In genomic region chr10:84967645-84968044, GRCm38 (mm10) we compare ENCODE assay signal across 9 mouse cellular contexts. TPM values are rescaled to one million over a fixed set of nuclear protein-coding genes. Genes with fewer than 3 reads are reported as not detected.
DNase-seq lines count a peak whose midpoint lies in the region; ATAC-seq lines count a peak whose summit lies in the region.
"Had no signal": no experiment of that assay in that cellular context is flagged by ENCODE, and none has a peak within 500 bp of the region (broad histone marks: within the 10 kb centered on the region; RNA-seq: fewer than 3 reads in every experiment).

No protein-coding gene starts in this region.

- no peak overlapping the region for H3K4me2 ChIP-seq in forebrain, embryonic 12.5 days
- no peak overlapping the region for H3K4me2 ChIP-seq in forebrain, embryonic 13.5 days
- no peak overlapping the region for H3K4me2 ChIP-seq in heart, embryonic 11.5 days
- H3K4me2 ChIP-seq in kidney, embryonic 14.5 days (replicated peaks; ENCODE audit: low read depth, low read length), result no peak overlapping the region
- H3K4me2 ChIP-seq in neural tube, embryonic 11.5 days (ENCODE audit: low read depth), result no peak overlapping the region
- H3K4me2 ChIP-seq: liver, embryonic 13.5 days had no signal

- peak; percentile 36; the same call in 1 of the 2 replicates for ATAC-seq in forebrain, embryonic 12.5 days (ENCODE audit: low FRiP score)
- no peak for ATAC-seq in forebrain, embryonic 13.5 days
- ATAC-seq in heart, embryonic 11.5 days (replicated peaks; ENCODE audit: insufficient number of reproducible peaks, low FRiP score, low TSS enrichment), result no peak
- ATAC-seq in kidney, embryonic 14.5 days (ENCODE audit: low FRiP score, low TSS enrichment), result peak; percentile 88
- peak; percentile 52 for ATAC-seq in neural tube, embryonic 11.5 days (ENCODE audit: insufficient read depth, low FRiP score, low TSS enrichment)

- peaks cover 39% of the 10 kb centered on the region for H3K4me1 ChIP-seq in forebrain, embryonic 12.5 days
- peaks cover 37% of the 10 kb centered on the region for H3K4me1 ChIP-seq in forebrain, embryonic 13.5 days
- H3K4me1 ChIP-seq in heart, embryonic 11.5 days (ENCODE audit: control insufficient read depth, insufficient read depth, low read length), result peaks cover 28% of the 10 kb centered on the region
- H3K4me1 ChIP-seq in kidney, embryonic 14.5 days (ENCODE audit: control insufficient read depth, insufficient read depth, low read length), result peaks cover 24% of the 10 kb centered on the region
- H3K4me1 ChIP-seq in neural tube, embryonic 11.5 days (ENCODE audit: control insufficient read depth, insufficient read depth, low read length), result peaks cover 27% of the 10 kb centered on the region

- 66% methylated on average over 6 of the region's 6 CpGs for WGBS in forebrain, embryonic 12.5 days
- WGBS in forebrain, embryonic 13.5 days, result 63% methylated on average over 6 of the region's 6 CpGs
- 39% methylated on average over 6 of the region's 6 CpGs for WGBS in heart, embryonic 11.5 days (ENCODE audit: insufficient replicate concordance)
- 15% methylated on average over 6 of the region's 6 CpGs for WGBS in kidney, embryonic 14.5 days
- WGBS in neural tube, embryonic 11.5 days, result 22% methylated on average over 6 of the region's 6 CpGs

- H3K4me3 ChIP-seq in forebrain, embryonic 12.5 days (replicated peaks), result no peak overlapping the region
- H3K4me3 ChIP-seq in forebrain, embryonic 13.5 days, result no peak overlapping the region
- H3K4me3 ChIP-seq in heart, embryonic 11.5 days (ENCODE audit: low read depth, low read length), result no peak overlapping the region
- H3K4me3 ChIP-seq in kidney, embryonic 14.5 days (ENCODE audit: low read length), result no peak overlapping the region
- H3K4me3 ChIP-seq in neural tube, embryonic 11.5 days (ENCODE audit: low read depth, low read length), result no peak overlapping the region
- H3K4me3 ChIP-seq: liver, embryonic 13.5 days had no signal

- H3K9me3 ChIP-seq in forebrain, embryonic 12.5 days, result no peaks in the 10 kb centered on the region
- H3K9me3 ChIP-seq in forebrain, embryonic 13.5 days (replicated peaks), result no peaks in the 10 kb centered on the region
- no peaks in the 10 kb centered on the region for H3K9me3 ChIP-seq in heart, embryonic 11.5 days (replicated peaks; ENCODE audit: control insufficient read depth, low read length)
- H3K9me3 ChIP-seq in kidney, embryonic 14.5 days (ENCODE audit: control insufficient read depth, low read length), result no peaks in the 10 kb centered on the region
- no peaks in the 10 kb centered on the region for H3K9me3 ChIP-seq in neural tube, embryonic 11.5 days (ENCODE audit: control insufficient read depth, low read length)
- H3K9me3 ChIP-seq: liver, embryonic 13.5 days had no signal

- peaks cover 29% of the 10 kb centered on the region for H3K36me3 ChIP-seq in forebrain, embryonic 12.5 days (replicated peaks)
- peaks cover 18% of the 10 kb centered on the region for H3K36me3 ChIP-seq in forebrain, embryonic 13.5 days (ENCODE audit: poor library complexity, severe bottlenecking)
- H3K36me3 ChIP-seq in heart, embryonic 11.5 days (ENCODE audit: control insufficient read depth, insufficient read depth, low read length), result peaks cover 9% of the 10 kb centered on the region
- H3K36me3 ChIP-seq in kidney, embryonic 14.5 days (ENCODE audit: control insufficient read depth, insufficient read depth, low read length), result peaks cover 35% of the 10 kb centered on the region
- H3K36me3 ChIP-seq in neural tube, embryonic 11.5 days (ENCODE audit: control insufficient read depth, insufficient read depth, low read length), result peaks cover 4% of the 10 kb centered on the region; the same call in 1 of the 2 replicates

- no peak overlapping the region for H3K27ac ChIP-seq in forebrain, embryonic 12.5 days
- H3K27ac ChIP-seq in forebrain, embryonic 13.5 days, result no peak overlapping the region
- peak overlapping the region; percentile 77 for H3K27ac ChIP-seq in heart, embryonic 11.5 days (ENCODE audit: low read depth, low read length)
- peak overlapping the region; percentile 44; the same call in 1 of the 2 replicates for H3K27ac ChIP-seq in kidney, embryonic 14.5 days (ENCODE audit: low read depth, low read length)
- H3K27ac ChIP-seq in neural tube, embryonic 11.5 days (ENCODE audit: low read depth, low read length), result 0 out of 2 replicates have a peak overlapping the region, but pooled peaks have one; percentile 17
- H3K27ac ChIP-seq: liver, embryonic 13.5 days had no signal

- no peaks in the 10 kb centered on the region for H3K27me3 ChIP-seq in forebrain, embryonic 12.5 days
- H3K27me3 ChIP-seq in forebrain, embryonic 13.5 days, result no peaks in the 10 kb centered on the region
- H3K27me3 ChIP-seq in heart, embryonic 11.5 days (ENCODE audit: control insufficient read depth, insufficient read depth, low read length), result no peaks in the 10 kb centered on the region
- H3K27me3 ChIP-seq in kidney, embryonic 14.5 days (ENCODE audit: control insufficient read depth, insufficient read depth, low read length), result no peaks in the 10 kb centered on the region
- no peaks in the 10 kb centered on the region for H3K27me3 ChIP-seq in neural tube, embryonic 11.5 days (ENCODE audit: control insufficient read depth, insufficient read depth, low read length)
- H3K27me3 ChIP-seq: liver, embryonic 13.5 days had no signal

- no peak overlapping the region for H3K9ac ChIP-seq in forebrain, embryonic 12.5 days
- H3K9ac ChIP-seq in forebrain, embryonic 13.5 days, result no peak overlapping the region
- H3K9ac ChIP-seq in heart, embryonic 11.5 days (ENCODE audit: low read depth, low read length), result no peak overlapping the region
- H3K9ac ChIP-seq in kidney, embryonic 14.5 days (ENCODE audit: low read depth, low read length), result no peak overlapping the region
- H3K9ac ChIP-seq in neural tube, embryonic 11.5 days (ENCODE audit: low read length), result no peak overlapping the region
- H3K9ac ChIP-seq: liver, embryonic 13.5 days had no signal

- DNase-seq in neural tube, embryonic 11.5 days (ENCODE audit: low spot score), result peak; percentile 56
- DNase-seq in cerebellum, postnatal 4 days (ENCODE audit: low spot score in 2 of 2), result no peak
- no peak for DNase-seq in layer of hippocampus, postnatal 10 days (ENCODE audit: low spot score in 2 of 2)
- no peak for DNase-seq in cerebellum, adult 11 months
- DNase-seq: liver, embryonic 13.5 days had no signal

RNA-seq across cellular contexts. Expression of gene Ric8b, which starts 50.2 kb away (rescaled TPM):
- 31.0 and 37.0 TPM in 2 replicates for polyA plus RNA-seq in forebrain, embryonic 12.5 days (2016; fragmentation: Nextera tagmentation; extraction: Ambion mirVana)
- 34.2 and 36.0 TPM in 2 replicates for polyA plus RNA-seq in forebrain, embryonic 13.5 days (2015; fragmentation: Nextera tagmentation; extraction: Ambion mirVana)
- 17.1 and 18.9 TPM in 2 replicates for polyA plus RNA-seq in heart, embryonic 11.5 days (2014; fragmentation: Nextera tagmentation; extraction: Ambion mirVana)
- polyA plus RNA-seq in kidney, embryonic 14.5 days (2014; fragmentation: Nextera tagmentation; extraction: Ambion mirVana), result 15.5 and 19.3 TPM in 2 replicates
- 31.7 and 32.9 TPM in 2 replicates for polyA plus RNA-seq in neural tube, embryonic 11.5 days (2014; fragmentation: Nextera tagmentation; extraction: Ambion mirVana)
- 10 to 100 TPM; 30.4 to 37.0 TPM for total RNA-seq in layer of hippocampus, postnatal 10 days (2021)

Comparison
In these comparisons a context has a peak if more than half of its experiments do, and no peak if none do; other contexts are left out.
1. ATAC-seq: peak in forebrain, embryonic 12.5 days (single experiment), kidney, embryonic 14.5 days (single experiment) and neural tube, embryonic 11.5 days (single experiment); none in forebrain, embryonic 13.5 days (single experiment) and heart, embryonic 11.5 days (single experiment).
2. H3K27ac ChIP-seq: peak in heart, embryonic 11.5 days (single experiment), kidney, embryonic 14.5 days (single experiment) and neural tube, embryonic 11.5 days (single experiment); none in forebrain, embryonic 12.5 days (single experiment) and forebrain, embryonic 13.5 days (single experiment).